Mouse (Mus musculus) testis, adult 2 months (tissue): ENCODE results near the gene Axin1.

Source experiments
- CTCF ChIP-seq: fragments of 200-500 bp; IDR thresholded peaks from 2 replicates; pipeline ENCODE4 v1.5.1; 2012; ENCODE audit warnings: low read depth, mild to moderate bottlenecking, inconsistent platforms, low read length, moderate library complexity; ENCODE audit not compliant: control insufficient read depth, insufficient read depth, insufficient replicate concordance
- POLR2A ChIP-seq: fragments of 200-500 bp; IDR thresholded peaks from 2 replicates; pipeline ENCODE4 v1.6.1; 2012; ENCODE audit warnings: low read depth, mild to moderate bottlenecking, inconsistent platforms, low read length, moderate library complexity; ENCODE audit not compliant: control insufficient read depth

GRCm38 (mm10) chr17:26231156-26231555, 92.7 kb downstream of the Axin1 start:
- TF ChIP-seq CTCF: no peak
- no peak for TF ChIP-seq POLR2A
